Mouse (Mus musculus) right cerebral cortex, postnatal 36 days (tissue): ENCODE measurements at regions not wholly inside any gene's neighbourhood (a gene's known extent, or its start where the extent isn't known, plus 50 kb on each side); places are given as distances from the start of the nearest gene placed in this dataset.
"Not testable (repeated sequence)": the region's sequence is repeated elsewhere in the genome, so short reads cannot be mapped to it uniquely, and the experiment has no call there.

ENCODE experiments used
- DNase-seq, 2 experiments: peaks; one replicate each; pipeline ENCODE4 v3.0.0; 2022; ENCODE audit warnings: low spot score in 2 of 2, mixed read lengths in 1 of 2

- DNase-seq, result peak; percentile 23 to 35
These were observed 352.3 kb upstream of the Snrpn start for GRCm38 (mm10) chr7:60492028-60492995.

- DNase-seq, result not testable (repeated sequence)
These were observed 347.9 kb upstream of the Snrpn start for GRCm38 (mm10) chr7:60487839-60488454.

- peak in 1 of 2 experiments; percentile 1 for DNase-seq
These were observed 310.1 kb upstream of the Snrpn start for GRCm38 (mm10) chr7:60450074-60450603.

- not testable (repeated sequence) for DNase-seq
These were observed 309.4 kb upstream of the Snrpn start for GRCm38 (mm10) chr7:60449239-60450073.

- DNase-seq, result no peak
These were observed 298.8 kb upstream of the Snrpn start for GRCm38 (mm10) chr7:60438781-60439180.

- DNase-seq, result peak; percentile 4 to 14
These were observed 251.2 kb upstream of the Snrpn start for GRCm38 (mm10) chr7:60391011-60391863.

- not testable (repeated sequence) for DNase-seq
These were observed 246.9 kb upstream of the Snrpn start for GRCm38 (mm10) chr7:60386957-60387356.

- not testable (repeated sequence) for DNase-seq
These were observed 234.0 kb upstream of the Snrpn start for GRCm38 (mm10) chr7:60374001-60374400.

- DNase-seq, result not testable (repeated sequence)
These were observed 212.2 kb upstream of the Snrpn start for GRCm38 (mm10) chr7:60352206-60352605.
